Mouse (Mus musculus) stomach, postnatal 0 days (tissue): ENCODE measurements around the gene Hrct1.

Source experiments
- CTCF ChIP-seq: IDR thresholded peaks from 2 replicates; pipeline ENCODE4 v1.5.1; 2016; ENCODE audit warnings: antibody characterized with exemption, low read depth, mild to moderate bottlenecking, moderate library complexity
- EP300 ChIP-seq: optimal IDR thresholded peaks from 2 replicates; pipeline ENCODE3; 2016; ENCODE audit warnings: antibody characterized with exemption

- TF ChIP-seq EP300, result no peak
- no peak for TF ChIP-seq CTCF
These were observed 10.2 kb downstream of the Hrct1 start for GRCm38 (mm10) chr4:43737144-43737543.
